Mouse (Mus musculus): ENCODE results near the gene Stox2. TPM values are rescaled to one million over a fixed set of nuclear protein-coding genes. Genes with fewer than 3 reads are reported as not detected.
"Not testable (repeated sequence)": the region's sequence is repeated elsewhere in the genome, so short reads cannot be mapped to it uniquely, and the experiment has no call there.

Gene Stox2
- polyA plus RNA-seq, 1 experiment from 2014 or later, result 0.54 TPM

DNA sequence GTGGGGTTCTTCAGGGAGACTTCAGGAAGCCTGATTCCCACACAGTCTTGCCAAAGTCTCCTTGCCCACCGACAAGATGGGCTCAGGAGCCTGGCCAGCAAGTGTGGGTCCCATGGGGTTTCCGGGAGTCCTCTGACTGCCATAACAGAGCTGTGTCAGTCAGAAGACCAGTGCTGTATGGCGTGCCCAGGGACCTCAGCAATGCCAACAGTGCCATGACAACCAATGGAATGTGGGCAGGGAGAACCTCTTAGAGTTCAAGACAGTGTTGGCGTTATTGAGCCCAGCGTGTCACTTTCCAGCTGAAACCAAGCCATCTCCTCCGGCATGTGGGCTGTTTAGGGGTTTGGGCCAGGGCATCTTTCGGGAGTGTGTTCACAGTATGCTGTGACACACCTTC is 33.9 kb upstream of the Stox2 start:
- WGBS (ENCODE audit: insufficient replicate concordance), result 88% methylated on average over 7 of the region's 7 CpGs
- Histone ChIP-seq H3K4me2 (ENCODE audit: low read depth, low read length) (no peak overlapping the region), H3K36me3 (replicated peaks; ENCODE audit: insufficient read depth, low read length) (no peaks in the 10 kb centered on the region), H3K4me1 (ENCODE audit: insufficient read depth) (no peaks in the 10 kb centered on the region), H3K27ac (ENCODE audit: low read depth) (no peak overlapping the region), H3K9me3 (ENCODE audit: low read length) (0 out of 2 replicates have a peak, but pooled peaks cover 4% of the 10 kb centered on the region), H3K4me3 (ENCODE audit: low read depth, low read length) (no peak overlapping the region), H3K27me3 (ENCODE audit: insufficient read depth, low read length) (no peaks in the 10 kb centered on the region), H3K9ac (replicated peaks) (no peak overlapping the region)
- no peak for TF ChIP-seq EP300 (IDR thresholded peaks at IDR 0.05; ENCODE audit: low read depth)
- TF ChIP-seq CTCF (IDR thresholded peaks at IDR 0.05; ENCODE audit: low read depth), result no peak
- no peak for ATAC-seq
- no peak for DNase-seq

DNA sequence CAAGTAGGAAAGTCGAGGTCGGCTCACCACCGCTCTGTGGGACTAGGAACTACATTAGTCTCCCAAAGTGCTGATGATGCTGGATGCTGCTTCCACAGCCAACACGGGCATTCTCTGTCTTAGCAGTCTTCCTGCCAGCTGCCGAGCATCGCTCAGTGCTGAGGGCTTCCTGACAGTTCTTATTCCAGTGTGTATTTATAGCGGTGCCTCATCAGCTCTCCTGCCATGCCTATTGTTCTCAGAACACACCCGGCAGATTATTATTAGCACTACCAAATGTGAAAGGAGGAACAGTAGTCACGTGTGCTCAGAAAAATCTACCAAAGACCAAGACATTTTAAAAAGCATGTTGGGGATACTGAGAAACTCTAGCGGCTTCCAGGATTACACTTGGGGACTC is 15.5 kb upstream of the Stox2 start:
- Histone ChIP-seq H3K9ac (replicated peaks) (no peak overlapping the region), H3K27ac (ENCODE audit: low read depth) (no peak overlapping the region), H3K36me3 (replicated peaks; ENCODE audit: insufficient read depth, low read length) (no peaks in the 10 kb centered on the region), H3K9me3 (ENCODE audit: low read length) (peaks cover 2% of the 10 kb centered on the region; the same call in 1 of the 2 replicates), H3K4me3 (ENCODE audit: low read depth, low read length) (no peak overlapping the region), H3K4me1 (ENCODE audit: insufficient read depth) (no peaks in the 10 kb centered on the region), H3K27me3 (ENCODE audit: insufficient read depth, low read length) (no peaks in the 10 kb centered on the region), H3K4me2 (ENCODE audit: low read depth, low read length) (no peak overlapping the region)
- TF ChIP-seq CTCF (IDR thresholded peaks at IDR 0.05; ENCODE audit: low read depth), result no peak
- TF ChIP-seq EP300 (IDR thresholded peaks at IDR 0.05; ENCODE audit: low read depth), result no peak
- no peak for DNase-seq
- ATAC-seq, result peak; percentile 31; the same call in 1 of the 2 replicates
- 62% methylated on average over 10 of the region's 10 CpGs for WGBS (ENCODE audit: insufficient replicate concordance)

DNA sequence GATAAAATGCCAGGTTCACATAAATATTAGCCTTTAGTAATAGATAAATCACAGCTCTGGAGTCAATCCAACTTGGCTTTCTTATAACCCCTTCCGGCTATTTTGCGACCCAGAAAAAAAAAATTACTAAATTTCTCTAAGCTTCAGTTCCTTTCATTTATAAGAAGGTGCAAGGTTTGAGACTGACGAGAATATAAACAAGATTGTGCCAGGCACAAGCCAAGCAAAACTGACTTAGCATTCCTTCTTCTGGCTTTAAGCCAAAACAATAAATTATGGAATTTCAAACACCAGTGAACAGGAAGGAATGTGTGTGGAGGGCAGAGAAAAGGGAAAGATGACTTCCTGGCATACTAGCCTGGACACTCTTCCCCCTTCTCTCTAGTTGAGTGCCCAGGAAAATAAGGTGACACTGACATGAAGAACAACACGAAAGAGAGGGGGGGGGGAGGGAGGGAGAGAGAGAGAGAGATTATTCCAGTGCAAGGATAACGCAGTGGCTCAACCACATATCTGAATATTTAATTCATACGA is 13.1 kb upstream of the Stox2 start:
- TF ChIP-seq CTCF (IDR thresholded peaks at IDR 0.05; ENCODE audit: low read depth) (no peak), EP300 (IDR thresholded peaks at IDR 0.05; ENCODE audit: low read depth) (no peak)
- H3K4me3 ChIP-seq (ENCODE audit: low read depth, low read length), result no peak overlapping the region
- WGBS (ENCODE audit: insufficient replicate concordance), result 81% methylated on average over 6 of the region's 6 CpGs
- ATAC-seq, result no peak
- no peak for DNase-seq
- H3K27ac ChIP-seq (ENCODE audit: low read depth), result no peak overlapping the region
- H3K9me3 ChIP-seq (ENCODE audit: low read length), result peaks cover 2% of the 10 kb centered on the region; the same call in 1 of the 2 replicates
- no peaks in the 10 kb centered on the region for H3K4me1 ChIP-seq (ENCODE audit: insufficient read depth)
- H3K9ac ChIP-seq (replicated peaks), result no peak overlapping the region
- H3K4me2 ChIP-seq (ENCODE audit: low read depth, low read length), result no peak overlapping the region
- no peaks in the 10 kb centered on the region for H3K27me3 ChIP-seq (ENCODE audit: insufficient read depth, low read length)
- H3K36me3 ChIP-seq (replicated peaks; ENCODE audit: insufficient read depth, low read length), result no peaks in the 10 kb centered on the region

DNA sequence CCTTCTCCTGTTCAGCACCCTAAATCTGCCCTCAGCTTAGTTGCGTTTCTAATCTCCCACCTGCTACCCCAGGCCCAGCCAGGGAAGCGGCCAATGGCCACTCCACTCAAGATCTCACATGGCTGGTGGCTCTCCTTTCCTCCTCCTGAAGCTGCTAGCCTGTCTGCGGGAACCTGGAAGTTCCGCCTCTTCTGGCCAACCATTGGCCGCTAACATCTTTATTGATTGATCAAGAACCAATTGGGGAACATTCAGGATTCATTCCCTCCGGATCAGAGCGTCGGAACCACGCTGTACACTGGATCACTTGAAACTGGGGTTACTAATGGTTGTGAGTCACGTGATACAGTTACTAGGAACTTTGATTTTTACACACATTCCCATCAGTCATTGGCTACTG is 12.4 kb upstream of the Stox2 start:
- Histone ChIP-seq H3K36me3 (replicated peaks; ENCODE audit: insufficient read depth, low read length) (no peaks in the 10 kb centered on the region), H3K9ac (replicated peaks) (no peak overlapping the region), H3K27me3 (ENCODE audit: insufficient read depth, low read length) (no peaks in the 10 kb centered on the region), H3K27ac (ENCODE audit: low read depth) (no peak overlapping the region), H3K9me3 (ENCODE audit: low read length) (peaks cover 2% of the 10 kb centered on the region; the same call in 1 of the 2 replicates), H3K4me2 (ENCODE audit: low read depth, low read length) (no peak overlapping the region), H3K4me3 (ENCODE audit: low read depth, low read length) (no peak overlapping the region), H3K4me1 (ENCODE audit: insufficient read depth) (no peaks in the 10 kb centered on the region)
- ATAC-seq (no peak), DNase-seq (no peak)
- TF ChIP-seq CTCF (IDR thresholded peaks at IDR 0.05; ENCODE audit: low read depth) (no peak), EP300 (IDR thresholded peaks at IDR 0.05; ENCODE audit: low read depth) (no peak)
- WGBS (ENCODE audit: insufficient replicate concordance), result 83% methylated on average over 10 of the region's 10 CpGs

DNA sequence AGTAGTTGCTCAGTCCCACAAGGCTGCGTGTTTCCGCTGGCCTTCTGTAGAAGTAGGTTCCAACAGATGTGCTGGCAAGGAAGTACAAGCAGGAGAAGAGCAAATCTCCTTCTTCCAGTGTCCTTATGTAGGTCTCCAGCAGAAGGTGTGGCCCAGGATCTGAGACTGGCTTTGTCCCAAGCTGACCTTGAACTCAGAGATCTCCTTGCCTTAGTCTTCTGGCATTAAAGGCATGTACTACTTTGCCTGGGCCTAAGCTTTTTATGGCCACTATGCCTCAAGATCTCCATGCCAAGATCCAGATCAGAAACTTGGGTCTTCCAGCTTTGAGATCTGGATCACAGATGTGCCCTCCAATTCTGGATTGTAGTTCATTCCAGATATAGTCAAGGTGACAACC is 3.0 kb upstream of the Stox2 start:
- 94% methylated on average over 2 of the region's 2 CpGs for WGBS (ENCODE audit: insufficient replicate concordance)
- DNase-seq; H3K27me3 ChIP-seq (ENCODE audit: insufficient read depth, low read length); H3K9ac ChIP-seq (replicated peaks); H3K9me3 ChIP-seq (ENCODE audit: low read length); H3K36me3 ChIP-seq (replicated peaks; ENCODE audit: insufficient read depth, low read length); H3K4me3 ChIP-seq (ENCODE audit: low read depth, low read length); H3K27ac ChIP-seq (ENCODE audit: low read depth); H3K4me1 ChIP-seq (ENCODE audit: insufficient read depth); ATAC-seq; H3K4me2 ChIP-seq (ENCODE audit: low read depth, low read length): not testable (repeated sequence)

DNA sequence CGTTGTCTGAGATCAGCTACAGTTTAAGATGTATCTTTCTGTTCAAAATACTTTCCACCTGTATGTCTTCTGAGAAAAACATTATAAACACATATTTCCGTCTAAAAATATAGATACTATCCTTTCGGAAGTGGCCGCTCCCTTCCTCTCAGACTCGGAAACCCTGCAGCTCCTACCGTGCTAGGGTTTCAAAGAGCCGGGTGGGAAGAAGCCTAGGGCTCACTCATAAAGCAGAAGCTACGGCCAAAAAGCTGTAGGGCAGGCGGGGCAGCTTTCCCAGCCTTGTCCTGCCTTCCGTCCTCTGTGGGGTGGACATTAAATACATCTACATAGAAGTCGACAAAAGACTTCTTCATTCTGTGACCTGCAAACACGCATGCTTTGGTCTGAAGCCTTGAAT is 6.9 kb downstream of the Stox2 start:
- Histone ChIP-seq H3K4me3 (ENCODE audit: low read depth, low read length) (no peak overlapping the region), H3K4me2 (ENCODE audit: low read depth, low read length) (no peak overlapping the region), H3K36me3 (replicated peaks; ENCODE audit: insufficient read depth, low read length) (no peaks in the 10 kb centered on the region), H3K27me3 (ENCODE audit: insufficient read depth, low read length) (no peaks in the 10 kb centered on the region), H3K9ac (replicated peaks) (no peak overlapping the region), H3K9me3 (ENCODE audit: low read length) (no peaks in the 10 kb centered on the region), H3K4me1 (ENCODE audit: insufficient read depth) (no peaks in the 10 kb centered on the region), H3K27ac (ENCODE audit: low read depth) (no peak overlapping the region)
- ATAC-seq (no peak), DNase-seq (no peak)
- no peak for TF ChIP-seq CTCF (IDR thresholded peaks at IDR 0.05; ENCODE audit: low read depth)
- WGBS (ENCODE audit: insufficient replicate concordance), result 77% methylated on average over 12 of the region's 12 CpGs

DNA sequence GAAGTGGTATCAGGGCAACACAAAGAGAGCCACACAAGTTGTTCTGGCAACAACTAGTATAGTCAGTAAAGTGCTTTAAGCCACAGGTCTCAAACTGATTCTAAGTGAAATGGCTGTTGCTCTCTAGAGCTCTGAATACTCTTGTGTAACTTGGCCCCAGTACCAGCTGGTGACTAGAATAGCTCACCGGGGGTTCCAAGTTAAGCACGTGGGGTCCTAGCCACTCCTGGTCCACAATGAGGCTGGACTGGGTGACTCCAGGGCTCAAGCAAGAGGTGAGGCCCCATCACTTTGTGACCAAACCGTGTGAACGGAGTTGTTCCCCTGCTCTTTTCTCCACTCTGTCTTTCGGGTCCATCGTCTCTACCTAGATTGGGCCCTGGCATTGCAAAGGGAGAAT is 8.2 kb downstream of the Stox2 start:
- Histone ChIP-seq H3K9me3 (ENCODE audit: low read length) (no peaks in the 10 kb centered on the region), H3K9ac (replicated peaks) (no peak overlapping the region), H3K4me2 (ENCODE audit: low read depth, low read length) (no peak overlapping the region), H3K27me3 (ENCODE audit: insufficient read depth, low read length) (no peaks in the 10 kb centered on the region), H3K36me3 (replicated peaks; ENCODE audit: insufficient read depth, low read length) (no peaks in the 10 kb centered on the region), H3K4me1 (ENCODE audit: insufficient read depth) (no peaks in the 10 kb centered on the region), H3K27ac (ENCODE audit: low read depth) (no peak overlapping the region), H3K4me3 (ENCODE audit: low read depth, low read length) (no peak overlapping the region)
- no peak for DNase-seq
- 85% methylated on average over 6 of the region's 6 CpGs for WGBS (ENCODE audit: insufficient replicate concordance)
- TF ChIP-seq CTCF (IDR thresholded peaks at IDR 0.05; ENCODE audit: low read depth), result no peak
- no peak for TF ChIP-seq EP300 (IDR thresholded peaks at IDR 0.05; ENCODE audit: low read depth)
- ATAC-seq, result no peak

Data from liver, postnatal 0 days (tissue).